Mouse (Mus musculus) thymus, adult 2 months (tissue): Measurements from ENCODE around the gene Pan3. TPM values are rescaled to one million over a fixed set of nuclear protein-coding genes. Genes with fewer than 3 reads are reported as not detected.
A peak's percentile ranks its signal among the peaks of the same experiment; 100 is the strongest.

Experiments used
- DNase-seq: peaks from one replicate; pipeline ENCODE4 v3.0.0; 2021
- H3K27ac ChIP-seq: fragments of 200-500 bp; 2 replicates; pipeline ENCODE4 v1.5.1; 2012; ENCODE audit warnings: low read length, control low read depth; ENCODE audit not compliant: control insufficient read depth, insufficient read depth
- H3K27me3 ChIP-seq: fragments of 200-500 bp; 2 replicates; pipeline ENCODE4 v1.6.1; 2012; ENCODE audit warnings: mild to moderate bottlenecking, low read length, moderate library complexity, mixed read lengths; ENCODE audit not compliant: control insufficient read depth, insufficient read depth
- H3K36me3 ChIP-seq: fragments of 200-500 bp; 2 replicates; pipeline ENCODE4 v1.6.1; 2012; ENCODE audit warnings: mild to moderate bottlenecking, low read length, moderate library complexity; ENCODE audit not compliant: control insufficient read depth, insufficient read depth
- H3K4me1 ChIP-seq: fragments of 200-500 bp; replicated peaks from 2 replicates; pipeline ENCODE4 v1.6.1; 2012; ENCODE audit warnings: low read length; ENCODE audit not compliant: control insufficient read depth, insufficient read depth
- H3K4me3 ChIP-seq: fragments of 200-500 bp; 2 replicates; pipeline ENCODE4 v1.5.1; 2012; ENCODE audit warnings: mild to moderate bottlenecking, low read length, control low read depth, moderate library complexity; ENCODE audit not compliant: control insufficient read depth, insufficient read depth
- CTCF ChIP-seq: fragments of 200-500 bp; IDR thresholded peaks from 2 replicates; pipeline ENCODE4 v1.5.1; 2012; ENCODE audit warnings: mild to moderate bottlenecking, control low read depth, low read length, moderate library complexity, borderline replicate concordance; ENCODE audit not compliant: control insufficient read depth, poor library complexity, insufficient read depth; ENCODE audit errors: extremely low read depth
- POLR2A ChIP-seq: fragments of 200-500 bp; IDR thresholded peaks from 2 replicates; pipeline ENCODE4 v1.6.1; 2012; ENCODE audit warnings: mild to moderate bottlenecking, low read length, control low read depth, moderate library complexity; ENCODE audit not compliant: control insufficient read depth, poor library complexity, insufficient read depth; ENCODE audit errors: extremely low read depth
- WGBS: fragments of 180-500 bp; shearing (Covaris S2); methylation state at CpG from one replicate; pipeline ENCODE4 v1.1.7; 2018; 5-methylcytosine and 5-hydroxymethylcytosine counted together
- polyA plus RNA-seq: library from polyadenylated mRNA; depleted of rRNA; stranded (reverse); fragments of >200 nt; gene quantifications from 2 replicates; pipeline ENCODE4 v1.2.3, GENCODE M21; 2012

Pan3 gene
- polyA plus RNA-seq, 1 experiment: 152 TPM

DNA sequence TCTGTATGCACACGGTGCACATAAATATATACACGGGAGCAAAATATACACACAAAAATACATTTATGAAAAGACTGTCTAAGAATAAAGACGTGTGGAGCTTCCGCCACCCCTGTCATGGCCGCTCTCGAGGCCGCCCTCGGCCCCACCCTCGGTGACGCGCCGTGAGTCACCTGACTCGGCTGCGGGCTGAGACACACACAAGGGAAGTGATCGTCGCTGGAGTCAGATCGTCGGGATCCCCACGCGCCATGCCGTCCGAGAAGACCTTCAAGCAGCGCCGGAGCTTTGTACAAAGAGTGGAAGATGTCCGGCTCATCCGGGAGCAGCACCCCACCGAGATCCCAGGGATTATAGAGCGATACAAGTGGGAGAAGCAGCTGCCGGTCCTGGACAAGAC lies 21.2 kb upstream of the Pan3 start:
- 93% methylated on average over 29 of the region's 29 CpGs for WGBS
- DNase-seq: no peak
- Histone ChIP-seq H3K27me3 (no peaks in the 10 kb centered on the region), H3K4me3 (no peak overlapping the region), H3K4me1 (no peaks in the 10 kb centered on the region), H3K36me3 (no peaks in the 10 kb centered on the region), H3K27ac (no peak overlapping the region)
- TF ChIP-seq CTCF (no peak), POLR2A (no peak)

DNA sequence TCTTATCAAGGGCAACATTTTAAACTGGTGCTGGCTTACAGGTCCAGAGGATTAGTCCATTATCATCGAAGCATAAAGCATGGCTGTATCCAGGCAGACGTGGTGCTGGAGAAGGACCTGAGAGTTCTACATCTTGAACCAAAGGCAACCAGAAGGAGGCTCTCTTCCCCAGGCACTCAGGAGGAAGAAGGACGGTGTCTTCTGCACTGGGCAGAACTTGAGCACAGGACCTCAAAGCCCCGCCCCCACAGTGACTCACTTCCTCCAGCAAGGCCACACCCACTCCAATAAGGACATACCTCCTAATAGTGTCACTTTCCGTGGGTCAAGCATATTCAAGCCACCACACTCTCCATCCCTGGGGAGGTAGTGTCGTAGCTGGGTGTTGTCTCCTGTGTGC lies 19.4 kb upstream of the Pan3 start:
- no peak for DNase-seq
- Histone ChIP-seq H3K4me3 (no peak overlapping the region), H3K4me1 (no peaks in the 10 kb centered on the region), H3K27ac (no peak overlapping the region), H3K27me3 (no peaks in the 10 kb centered on the region), H3K36me3 (no peaks in the 10 kb centered on the region)
- TF ChIP-seq CTCF (no peak), POLR2A (no peak)
- WGBS: 89% methylated on average over 6 of the region's 6 CpGs

DNA sequence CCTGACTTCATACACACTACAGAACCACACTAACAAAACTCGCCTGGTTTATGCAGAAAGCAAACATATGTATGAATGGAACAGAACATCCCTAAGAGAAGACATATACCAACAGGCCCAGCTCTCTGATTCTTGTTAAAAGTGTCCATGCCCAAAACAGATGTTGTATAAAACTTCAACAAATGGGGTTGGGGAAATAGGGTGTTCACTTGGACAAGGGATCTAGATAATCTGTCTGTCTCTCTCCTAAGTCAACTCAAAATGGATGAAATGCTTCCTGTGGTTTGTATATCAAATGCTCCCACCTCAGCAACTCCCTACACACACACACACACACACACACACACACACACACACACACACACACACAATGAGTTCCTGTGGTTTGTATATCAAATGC lies 12.0 kb upstream of the Pan3 start:
- DNase-seq: no peak
- no peak for TF ChIP-seq POLR2A
- TF ChIP-seq CTCF: no peak
- no peaks in the 10 kb centered on the region for H3K36me3 ChIP-seq
- H3K27ac ChIP-seq: no peak overlapping the region
- H3K4me3 ChIP-seq: no peak overlapping the region
- H3K27me3 ChIP-seq: no peaks in the 10 kb centered on the region
- WGBS: 73% methylated on average over 1 of the region's 1 CpGs
- peaks cover 4% of the 10 kb centered on the region for H3K4me1 ChIP-seq

DNA sequence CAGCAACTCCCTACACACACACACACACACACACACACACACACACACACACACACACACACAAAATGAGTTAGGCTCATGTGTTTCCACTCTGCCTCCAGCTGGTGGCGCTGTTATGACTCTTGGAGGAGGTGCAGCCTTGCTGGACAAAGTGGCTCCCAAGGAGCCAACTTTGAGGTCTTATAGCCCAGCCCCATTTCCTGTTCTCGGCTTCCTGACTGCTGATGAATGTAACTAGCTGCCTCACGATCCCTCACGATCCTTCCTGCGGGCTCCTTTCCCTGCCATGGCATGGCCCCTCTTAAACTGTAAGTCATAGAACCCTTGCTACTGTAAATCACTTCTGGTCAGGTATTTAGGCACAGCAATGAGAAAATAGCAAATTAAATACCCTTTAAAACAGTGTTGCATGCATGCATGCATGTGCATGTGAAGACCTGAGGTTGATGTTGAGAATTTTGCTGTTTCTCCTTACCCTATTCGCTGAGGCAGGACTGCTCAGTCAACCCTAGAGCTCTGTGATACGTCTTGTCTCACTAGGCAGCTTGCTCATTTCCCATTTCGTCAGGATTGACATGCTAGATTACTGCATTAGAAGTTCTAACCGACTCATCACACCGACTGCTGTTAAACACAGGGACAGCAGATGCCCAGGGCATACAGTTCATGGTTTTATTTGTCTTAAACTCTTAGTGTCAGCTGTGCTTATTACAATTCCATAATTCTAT lies 11.4 kb upstream of the Pan3 start:
- H3K27me3 ChIP-seq: no peaks in the 10 kb centered on the region
- peak; percentile 71 for DNase-seq
- TF ChIP-seq CTCF: peak; percentile 72; the same call in 1 of the 2 replicates
- TF ChIP-seq POLR2A: no peak
- H3K36me3 ChIP-seq: no peaks in the 10 kb centered on the region
- 3% methylated on average over 10 of the region's 10 CpGs for WGBS
- peaks cover 8% of the 10 kb centered on the region for H3K4me1 ChIP-seq
- H3K27ac ChIP-seq: peak overlapping the region; percentile 90
- peak overlapping the region; percentile 44 for H3K4me3 ChIP-seq

- WGBS: 94% methylated on average over 6 of the region's 6 CpGs
- DNase-seq: no peak
- H3K27ac ChIP-seq: no peak overlapping the region
- no peaks in the 10 kb centered on the region for H3K36me3 ChIP-seq
- no peaks in the 10 kb centered on the region for H3K27me3 ChIP-seq
- H3K4me3 ChIP-seq: no peak overlapping the region
- H3K4me1 ChIP-seq: peaks cover 29% of the 10 kb centered on the region
- TF ChIP-seq CTCF: no peak
- no peak for TF ChIP-seq POLR2A
These were observed 6.3 kb upstream of the Pan3 start for GRCm38 (mm10) chr5:147423612-147424011.

DNA sequence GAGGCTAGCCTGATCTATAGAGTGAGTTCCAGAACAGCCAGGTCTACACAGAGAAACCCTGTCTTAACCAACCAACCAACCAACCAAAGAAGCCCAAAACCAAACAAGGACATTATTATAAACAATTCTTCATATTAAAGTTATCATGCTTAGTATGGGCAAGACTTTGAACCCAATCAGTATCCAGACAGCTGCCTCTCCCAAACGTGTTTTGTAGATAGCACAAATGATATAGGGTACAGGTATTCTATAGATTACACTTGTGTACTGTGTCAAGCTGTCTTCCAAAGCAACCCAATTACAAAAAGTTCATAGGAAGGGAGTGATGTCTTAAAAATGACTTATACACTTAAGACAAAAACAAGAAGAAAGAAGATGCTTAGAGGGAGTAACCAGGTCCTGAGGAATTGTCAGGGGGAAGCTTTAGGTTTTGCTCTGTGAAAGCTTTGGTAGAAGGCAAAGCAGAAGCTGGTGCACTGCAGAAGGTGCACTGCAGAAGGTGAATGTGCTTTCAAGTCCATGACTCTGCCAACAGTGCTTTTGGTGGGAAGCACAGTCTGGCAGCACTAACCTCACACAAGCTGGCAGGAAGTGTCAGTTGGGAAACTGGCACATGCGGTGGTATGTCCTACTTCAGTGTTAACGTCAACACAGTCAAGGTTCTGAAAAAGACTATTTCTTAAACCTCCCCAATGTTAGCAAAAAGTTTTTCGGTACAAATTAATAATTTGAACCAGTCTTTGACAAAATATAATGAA lies 3.7 kb upstream of the Pan3 start:
- Histone ChIP-seq H3K27ac (peak overlapping the region; percentile 93), H3K4me3 (no peak overlapping the region), H3K4me1 (peaks cover 25% of the 10 kb centered on the region), H3K36me3 (no peaks in the 10 kb centered on the region), H3K27me3 (no peaks in the 10 kb centered on the region)
- 7% methylated on average over 4 of the region's 4 CpGs for WGBS
- peak; percentile 64 for DNase-seq
- TF ChIP-seq CTCF: no peak
- no peak for TF ChIP-seq POLR2A
